Mouse (Mus musculus): ENCODE data around the gene Hsd3b6. TPM values are rescaled to one million over a fixed set of nuclear protein-coding genes. Genes with fewer than 3 reads are reported as not detected.

Hsd3b6 gene
- polyA plus RNA-seq, 1 experiment from 2014 or later: 7.9 TPM

- 77% methylated on average over 2 of the region's 2 CpGs for WGBS
- Histone ChIP-seq H3K4me1 (no peaks in the 10 kb centered on the region), H3K4me3 (no peak overlapping the region), H3K27ac (replicated peaks) (no peak overlapping the region), H3K9me3 (replicated peaks) (no peaks in the 10 kb centered on the region), H3K36me3 (no peaks in the 10 kb centered on the region), H3K27me3 (ENCODE audit: low read depth, poor library complexity, severe bottlenecking) (no peaks in the 10 kb centered on the region)
- no peak for DNase-seq (ENCODE audit: low spot score)
Measured at GRCm38 (mm10) chr3:98786551-98786950, 27.7 kb downstream of the Hsd3b6 start.

- H3K4me3 ChIP-seq: no peak overlapping the region
- no peak for DNase-seq (ENCODE audit: low spot score)
- H3K4me1 ChIP-seq: no peaks in the 10 kb centered on the region
- no peaks in the 10 kb centered on the region for H3K9me3 ChIP-seq (replicated peaks)
- no peaks in the 10 kb centered on the region for H3K27me3 ChIP-seq (ENCODE audit: low read depth, poor library complexity, severe bottlenecking)
- H3K36me3 ChIP-seq: no peaks in the 10 kb centered on the region
- no peak overlapping the region for H3K27ac ChIP-seq (replicated peaks)
Measured at GRCm38 (mm10) chr3:98782181-98782868, 31.9 kb downstream of the Hsd3b6 start.

- no peak overlapping the region for H3K4me3 ChIP-seq
- no peaks in the 10 kb centered on the region for H3K27me3 ChIP-seq (ENCODE audit: low read depth, poor library complexity, severe bottlenecking)
- H3K4me1 ChIP-seq: no peaks in the 10 kb centered on the region
- DNase-seq (ENCODE audit: low spot score): no peak
- no peak overlapping the region for H3K27ac ChIP-seq (replicated peaks)
- no peaks in the 10 kb centered on the region for H3K9me3 ChIP-seq (replicated peaks)
- H3K36me3 ChIP-seq: no peaks in the 10 kb centered on the region
Measured at GRCm38 (mm10) chr3:98780921-98781320, 33.3 kb downstream of the Hsd3b6 start.

- Histone ChIP-seq H3K27ac (replicated peaks) (no peak overlapping the region), H3K4me3 (no peak overlapping the region), H3K36me3 (no peaks in the 10 kb centered on the region), H3K4me1 (no peaks in the 10 kb centered on the region), H3K27me3 (ENCODE audit: low read depth, poor library complexity, severe bottlenecking) (no peaks in the 10 kb centered on the region), H3K9me3 (replicated peaks) (no peaks in the 10 kb centered on the region)
- DNase-seq (ENCODE audit: low spot score): no peak
Measured at GRCm38 (mm10) chr3:98764155-98764554, 50.1 kb downstream of the Hsd3b6 start.

GRCm38 (mm10) chr3:98756836-98757235 is 57.4 kb downstream of the Hsd3b6 start:
- Histone ChIP-seq H3K27me3 (ENCODE audit: low read depth, poor library complexity, severe bottlenecking) (no peaks in the 10 kb centered on the region), H3K4me3 (no peak overlapping the region), H3K9me3 (replicated peaks) (no peaks in the 10 kb centered on the region), H3K36me3 (no peaks in the 10 kb centered on the region), H3K4me1 (no peaks in the 10 kb centered on the region), H3K27ac (replicated peaks) (no peak overlapping the region)
- WGBS: 89% methylated on average over 3 of the region's 3 CpGs
- no peak for DNase-seq (ENCODE audit: low spot score)

Other genes starting within 250 kb of the Hsd3b6 start
- not detected in 2 replicates for gene Gm10681, start 225.6 kb downstream of the Hsd3b6 start, polyA plus RNA-seq (2016; fragmentation: Nextera tagmentation; extraction: Ambion mirVana)
- not detected in 2 replicates for gene Hsd3b5, start 184.2 kb downstream of the Hsd3b6 start, polyA plus RNA-seq (2016; fragmentation: Nextera tagmentation; extraction: Ambion mirVana)
- not detected in 2 replicates for gene Hsd3b2, start 89.9 kb downstream of the Hsd3b6 start, polyA plus RNA-seq (2016; fragmentation: Nextera tagmentation; extraction: Ambion mirVana)
- gene Hsd3b3, start 51.3 kb downstream of the Hsd3b6 start, polyA plus RNA-seq (2016; fragmentation: Nextera tagmentation; extraction: Ambion mirVana): 0.04 TPM in 1 of 2 replicates, not detected in the other
- gene Hsd3b1, start 45.4 kb upstream of the Hsd3b6 start, polyA plus RNA-seq (2016; fragmentation: Nextera tagmentation; extraction: Ambion mirVana): 0.07 and 0.36 TPM in 2 replicates
- 0.05 TPM in 1 of 2 replicates, not detected in the other for gene Hao2, start 78.8 kb upstream of the Hsd3b6 start, polyA plus RNA-seq (2016; fragmentation: Nextera tagmentation; extraction: Ambion mirVana)

Data from midbrain, embryonic 10.5 days (tissue).